Mouse (Mus musculus): Measurements from ENCODE around the gene Ltbp1.

The Ltbp1 gene

GRCm38 (mm10) chr17:75180301-75180700, 174.9 kb downstream of the Ltbp1 start:
- DNase-seq: no peak

GRCm38 (mm10) chr17:75180956-75181588, 175.7 kb downstream of the Ltbp1 start:
- DNase-seq: no peak

GRCm38 (mm10) chr17:75182319-75183001, 177.1 kb downstream of the Ltbp1 start:
- DNase-seq: peak in 1 of 2 experiments; percentile 42

- DNase-seq: no peak
Observed at GRCm38 (mm10) chr17:75186732-75187509, 181.6 kb downstream of the Ltbp1 start.

GRCm38 (mm10) chr17:75196952-75197351, 191.6 kb downstream of the Ltbp1 start:
- DNase-seq: no peak

GRCm38 (mm10) chr17:75198767-75199166, 193.4 kb downstream of the Ltbp1 start:
- no peak for DNase-seq

GRCm38 (mm10) chr17:75199694-75200093, 194.3 kb downstream of the Ltbp1 start:
- DNase-seq: no peak

- peak in 1 of 2 experiments; percentile 45 for DNase-seq
Observed at GRCm38 (mm10) chr17:75202314-75202713, 196.9 kb downstream of the Ltbp1 start.

- no peak for DNase-seq
Observed at GRCm38 (mm10) chr17:75204065-75204464, 198.7 kb downstream of the Ltbp1 start.

- peak in 1 of 2 experiments; percentile 9 for DNase-seq
Observed at GRCm38 (mm10) chr17:75206281-75206680, 200.9 kb downstream of the Ltbp1 start.

GRCm38 (mm10) chr17:75208164-75208698, 202.9 kb downstream of the Ltbp1 start:
- DNase-seq: no peak

- DNase-seq: no peak
Observed at GRCm38 (mm10) chr17:75210526-75210925, 205.2 kb downstream of the Ltbp1 start.

GRCm38 (mm10) chr17:75216362-75216761, 211.0 kb downstream of the Ltbp1 start:
- no peak for DNase-seq

GRCm38 (mm10) chr17:75218700-75219099, 213.3 kb downstream of the Ltbp1 start:
- DNase-seq: no peak

- no peak for DNase-seq
Observed at GRCm38 (mm10) chr17:75228321-75228720, 223.0 kb downstream of the Ltbp1 start.

- no peak for DNase-seq
Observed at GRCm38 (mm10) chr17:75233206-75233605, 227.8 kb downstream of the Ltbp1 start.

GRCm38 (mm10) chr17:75233923-75234322, 228.6 kb downstream of the Ltbp1 start:
- no peak for DNase-seq

GRCm38 (mm10) chr17:75235781-75236180, 230.4 kb downstream of the Ltbp1 start:
- peak; percentile 8 to 9 for DNase-seq

- no peak for DNase-seq
Observed at GRCm38 (mm10) chr17:75236543-75236942, 231.2 kb downstream of the Ltbp1 start.

GRCm38 (mm10) chr17:75237456-75237855, 232.1 kb downstream of the Ltbp1 start:
- DNase-seq: no peak

- DNase-seq: no peak
Observed at GRCm38 (mm10) chr17:75238655-75239054, 233.3 kb downstream of the Ltbp1 start.

- no peak for DNase-seq
Observed at GRCm38 (mm10) chr17:75239545-75239944, 234.2 kb downstream of the Ltbp1 start.

- no peak for DNase-seq
Observed at GRCm38 (mm10) chr17:75242086-75242485, 236.7 kb downstream of the Ltbp1 start.
